Mouse (Mus musculus): ENCODE data around the gene Zfp839. TPM values are rescaled to one million over a fixed set of nuclear protein-coding genes. Genes with fewer than 3 reads are reported as not detected.

Zfp839 gene
- total RNA-seq (2022) = 1 to 10 TPM; 7.8 to 9.6 (median 8.4) TPM

DNA sequence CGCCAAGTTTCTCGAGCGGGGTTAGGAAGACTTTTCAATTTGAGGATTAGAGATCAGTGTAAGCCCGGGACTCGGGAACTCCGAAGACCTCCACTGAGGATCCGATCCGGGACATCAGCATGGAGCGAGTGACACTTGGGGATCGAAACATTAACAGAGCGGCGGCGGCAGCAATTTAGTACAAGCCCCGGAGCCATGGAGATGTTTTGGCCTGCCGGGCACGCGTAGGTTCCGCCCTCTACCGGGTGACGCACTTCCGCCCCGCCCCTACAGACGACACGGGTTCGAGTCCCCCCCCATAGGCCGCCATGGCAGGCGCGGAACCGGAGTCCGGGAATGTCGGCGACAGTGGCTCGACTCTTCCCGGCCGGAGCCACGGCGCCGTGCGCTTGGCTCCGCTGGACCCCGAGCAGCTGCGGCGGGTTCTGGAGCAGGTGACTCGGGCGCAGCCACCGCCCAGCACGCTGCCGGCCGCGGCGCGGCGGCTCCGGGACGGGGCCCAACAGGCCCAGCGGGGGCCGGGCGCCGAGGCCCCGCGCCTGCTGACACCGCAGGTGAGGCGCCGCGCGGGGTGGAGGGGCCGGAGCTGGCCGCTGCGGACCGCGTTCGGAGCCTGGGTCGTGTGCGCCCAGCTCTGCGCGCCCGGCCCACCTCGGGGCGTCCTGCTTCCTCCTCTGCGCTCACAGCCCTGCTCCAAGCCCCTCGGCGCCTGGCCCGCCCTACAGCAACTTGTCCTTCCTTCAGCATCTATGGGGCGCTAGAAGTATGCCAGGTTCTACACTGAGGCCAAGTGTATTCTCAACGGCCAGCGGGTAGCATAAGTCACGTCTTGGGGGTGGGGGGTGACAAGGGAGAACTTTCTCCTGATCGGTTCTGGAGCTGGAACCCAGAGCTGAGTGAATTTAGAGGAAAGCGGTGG is at the start of gene Zfp839:
Gene Zfp839, plus strand, starts transcription at position 244 of the 919 bp plus-strand sequence.
- peak; percentile 76 to 79 for DNase-seq (ENCODE audit: low spot score in 2 of 2)

DNA sequence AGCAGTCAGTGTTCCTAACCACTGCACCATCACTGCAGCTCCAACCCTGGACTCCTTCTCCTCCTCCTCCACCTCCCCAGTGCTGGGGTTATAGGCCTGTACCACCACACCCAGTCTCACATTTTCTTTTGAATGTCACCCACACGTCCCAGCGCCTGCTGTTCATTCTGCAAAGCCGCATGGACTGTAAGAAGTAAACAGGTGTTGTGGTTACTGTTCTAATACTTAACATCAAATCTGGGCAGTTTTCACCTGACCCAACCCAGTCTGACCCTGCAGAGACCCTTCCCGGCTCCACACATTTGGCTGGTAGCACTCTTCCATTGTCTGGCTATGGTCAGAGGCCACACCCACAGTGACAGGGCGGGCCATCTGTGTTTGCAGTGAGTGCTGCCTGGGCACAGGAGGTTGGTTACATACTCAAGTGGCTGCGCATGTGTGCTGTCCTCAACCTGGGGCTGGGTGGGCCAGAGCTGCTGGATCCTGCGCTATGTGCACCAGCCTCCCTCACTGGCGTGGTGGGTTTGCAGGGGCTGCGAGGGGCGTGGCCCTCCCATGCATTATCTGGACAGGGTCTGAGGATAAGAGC is 48.1 kb upstream of the Zfp839 start:
- no peak for DNase-seq (ENCODE audit: low spot score in 2 of 2)

DNA sequence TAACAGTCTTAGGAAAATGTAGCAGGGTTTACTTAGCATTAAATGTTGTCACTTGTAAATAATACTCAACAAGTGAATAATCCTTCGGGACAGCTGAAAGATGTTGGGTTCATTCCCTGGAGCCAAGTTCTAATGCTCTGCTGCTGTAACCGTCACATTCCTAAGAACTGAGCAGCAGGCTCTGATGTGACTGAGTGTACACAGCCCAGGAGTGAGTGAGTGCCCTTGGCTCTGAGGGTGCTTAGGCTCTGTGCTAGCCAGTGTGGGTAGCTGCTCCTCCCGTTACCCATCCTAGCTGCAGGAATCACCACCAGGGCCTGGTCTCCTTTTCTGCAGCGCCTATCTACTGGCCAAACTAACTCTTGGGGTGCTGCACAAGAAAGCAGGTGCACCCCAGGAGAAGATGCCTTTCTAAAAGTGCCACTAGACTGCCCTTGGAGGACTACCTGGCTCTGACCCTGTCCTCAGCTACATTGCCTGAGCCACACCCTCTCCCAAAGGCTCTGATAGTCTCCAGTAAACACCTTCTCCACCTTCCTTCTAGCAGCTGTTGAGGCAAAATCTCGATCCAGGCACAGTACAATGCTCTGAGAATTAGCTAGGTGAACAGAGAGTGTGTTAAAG is 47.3 kb upstream of the Zfp839 start:
- no peak for DNase-seq (ENCODE audit: low spot score in 2 of 2)

DNA sequence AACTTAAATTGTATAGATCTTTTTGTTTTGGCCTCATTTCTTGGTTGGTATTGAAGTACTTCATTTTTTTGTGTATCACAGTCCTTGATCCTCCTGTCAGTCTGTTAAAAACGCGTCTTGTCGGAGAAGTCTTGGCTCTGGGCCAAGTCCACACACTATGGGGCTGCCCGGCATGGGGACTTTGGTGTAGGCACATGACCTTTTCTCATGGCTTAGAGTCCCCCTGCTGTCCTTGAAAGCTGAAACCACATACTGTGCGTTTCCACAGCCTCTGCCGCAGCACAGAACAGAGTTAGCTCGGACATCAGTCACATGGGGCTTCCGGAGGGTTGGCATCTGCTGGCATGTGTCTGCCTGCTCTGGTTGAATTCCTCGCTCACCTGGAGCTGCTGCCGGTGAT is 45.8 kb upstream of the Zfp839 start:
- DNase-seq (ENCODE audit: low spot score in 2 of 2) = no peak

DNA sequence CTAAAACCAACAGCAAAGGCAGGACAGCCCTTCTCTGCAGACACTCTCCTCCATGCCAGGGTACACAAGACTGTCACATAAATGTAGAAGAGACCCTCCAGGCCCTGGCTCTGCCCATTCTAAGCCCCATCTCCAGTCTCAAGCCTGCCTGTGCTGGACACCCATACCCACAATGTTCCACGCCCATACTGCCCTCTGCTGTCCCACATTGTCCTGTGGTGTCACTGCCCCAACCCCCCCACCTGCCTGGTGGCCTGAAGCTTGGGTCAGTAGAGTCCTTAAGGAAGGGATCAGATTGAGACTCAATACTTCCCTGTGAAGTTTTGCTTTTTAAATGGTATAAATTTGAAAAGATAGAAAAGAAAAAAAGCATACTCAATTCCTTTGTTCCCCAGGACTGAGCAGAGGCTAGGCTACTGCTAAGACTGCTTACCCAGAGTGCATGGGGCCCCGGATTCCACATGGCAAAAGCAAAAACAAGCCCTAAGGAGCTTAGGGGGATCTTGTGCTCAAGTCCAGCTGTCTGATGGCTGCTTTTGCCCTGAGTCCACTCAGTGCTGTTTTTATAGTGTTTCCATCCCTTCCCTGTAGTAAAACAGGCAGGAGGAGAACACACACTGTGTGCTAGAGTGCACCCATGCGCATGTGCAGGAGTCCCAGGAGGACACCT is 43.6 kb upstream of the Zfp839 start:
- peak; percentile 25 to 27 for DNase-seq (ENCODE audit: low spot score in 2 of 2)

DNA sequence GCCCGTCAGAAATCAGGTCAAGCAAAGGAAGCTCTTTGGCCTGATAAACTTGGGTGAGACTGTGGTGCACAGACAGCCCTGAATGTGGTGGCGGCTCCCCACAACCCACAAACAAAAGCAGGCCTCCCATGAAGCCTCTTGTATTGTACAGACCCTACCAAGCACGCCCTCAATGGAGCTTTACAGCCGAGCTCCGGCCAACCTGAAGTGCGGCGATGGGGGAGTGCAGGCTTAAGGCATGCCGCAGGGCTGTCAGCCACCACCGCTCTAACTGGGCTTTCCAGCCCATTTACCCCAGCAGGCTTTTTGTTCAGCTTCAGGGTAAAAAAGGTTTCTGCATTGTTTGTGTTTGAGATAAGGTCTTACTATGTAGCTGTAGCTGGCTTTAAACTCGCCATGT is 41.6 kb upstream of the Zfp839 start:
- DNase-seq (ENCODE audit: low spot score in 2 of 2) = no peak

DNA sequence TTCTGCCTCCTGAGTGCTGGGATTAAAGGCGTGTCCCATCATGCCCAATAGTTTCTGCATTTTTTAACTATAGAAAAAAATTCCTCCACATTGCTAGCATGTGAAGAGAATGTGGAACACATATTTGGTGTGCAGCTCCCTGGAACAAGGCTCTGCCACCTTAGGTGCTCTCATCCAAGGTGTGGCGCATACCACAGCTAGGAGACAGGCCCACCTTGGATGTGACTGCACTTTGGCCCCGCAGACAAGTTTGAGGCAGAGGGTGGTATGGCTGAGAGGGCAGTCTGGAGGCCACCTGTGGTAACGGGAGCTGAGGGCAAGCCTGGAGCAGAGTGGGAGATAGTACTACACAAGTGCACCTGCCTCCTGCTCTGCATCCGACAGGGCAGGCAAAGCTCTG is 41.2 kb upstream of the Zfp839 start:
- no peak for DNase-seq (ENCODE audit: low spot score in 2 of 2)

DNA sequence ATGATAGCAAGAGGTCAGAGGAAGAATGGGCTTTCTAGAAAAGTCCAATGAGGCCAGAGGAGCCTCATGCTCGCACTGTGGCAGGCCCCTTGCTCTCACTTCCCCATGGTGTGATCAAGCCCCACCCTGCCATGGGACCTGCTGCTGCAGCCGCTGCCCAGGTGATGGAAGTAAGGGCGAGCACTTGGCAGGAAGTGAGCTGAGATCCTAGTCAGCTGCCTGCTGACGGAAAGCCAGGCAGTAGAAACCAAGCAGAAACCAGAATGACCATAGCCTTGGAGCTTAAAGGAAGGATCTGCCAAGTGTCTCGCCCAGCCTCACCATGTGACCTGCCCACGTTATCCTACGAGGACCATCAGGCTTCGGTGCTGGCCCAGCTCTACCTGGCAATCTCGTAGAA is 36.9 kb upstream of the Zfp839 start:
- no peak for DNase-seq (ENCODE audit: low spot score in 2 of 2)

DNA sequence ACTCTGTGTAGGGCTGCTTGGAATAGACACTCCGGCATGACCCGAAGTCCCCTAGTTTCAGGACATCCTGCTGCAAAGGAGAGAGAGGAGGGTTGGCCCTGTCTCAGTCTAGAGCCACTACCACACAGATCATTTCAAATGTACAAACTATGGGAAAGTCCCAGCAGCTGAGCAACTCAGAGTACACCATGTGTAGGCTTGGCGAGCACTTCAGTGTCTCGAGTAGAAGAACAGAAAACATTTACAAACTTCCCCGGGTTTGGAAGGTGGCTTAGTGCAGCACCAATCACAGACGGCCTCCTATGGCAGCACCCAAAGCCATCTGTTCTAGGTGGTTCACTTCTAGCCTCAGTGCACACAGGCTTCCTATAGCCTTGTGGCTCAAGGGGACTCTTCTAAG is 36.4 kb upstream of the Zfp839 start:
- DNase-seq (ENCODE audit: low spot score in 2 of 2) = no peak

DNA sequence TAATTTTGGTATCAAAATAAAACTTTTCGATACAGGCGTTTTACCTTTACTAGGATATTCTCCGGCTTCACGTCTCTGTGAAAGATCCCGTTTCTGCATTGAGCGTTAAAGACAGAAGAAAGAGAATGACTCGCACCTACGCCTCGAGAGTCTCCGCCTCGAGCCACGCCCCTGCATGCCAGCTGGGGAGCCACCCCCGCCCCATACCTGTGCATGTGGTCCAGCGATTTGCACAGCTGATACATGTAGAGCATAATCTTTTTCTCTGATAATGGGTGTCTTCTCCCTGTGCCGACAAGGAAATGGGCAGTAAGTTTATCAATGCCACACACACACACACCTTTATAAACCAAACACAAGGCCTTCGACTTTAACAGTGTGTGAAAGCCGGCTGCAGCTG is 35.1 kb upstream of the Zfp839 start:
- DNase-seq (ENCODE audit: low spot score in 2 of 2) = no peak

DNA sequence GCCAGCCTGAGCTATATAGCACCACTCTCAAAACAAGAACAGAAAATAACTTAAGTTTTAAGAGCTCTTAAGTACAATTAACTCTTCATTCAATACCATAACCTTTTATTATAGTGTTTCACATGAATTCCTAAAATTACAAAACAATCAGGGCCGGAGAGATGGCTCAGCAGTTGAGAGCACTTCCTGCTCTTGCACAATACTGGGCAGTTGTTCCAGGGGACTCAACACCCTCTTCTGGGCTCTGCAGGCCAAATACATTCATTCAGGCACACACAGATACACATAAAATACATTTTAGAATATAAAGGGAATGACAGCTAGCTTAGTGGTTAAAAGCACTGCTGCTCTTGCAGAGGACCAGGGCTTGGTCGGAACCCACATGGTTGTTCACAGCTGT is 33.2 kb upstream of the Zfp839 start:
- DNase-seq (ENCODE audit: low spot score in 2 of 2) = no peak

DNA sequence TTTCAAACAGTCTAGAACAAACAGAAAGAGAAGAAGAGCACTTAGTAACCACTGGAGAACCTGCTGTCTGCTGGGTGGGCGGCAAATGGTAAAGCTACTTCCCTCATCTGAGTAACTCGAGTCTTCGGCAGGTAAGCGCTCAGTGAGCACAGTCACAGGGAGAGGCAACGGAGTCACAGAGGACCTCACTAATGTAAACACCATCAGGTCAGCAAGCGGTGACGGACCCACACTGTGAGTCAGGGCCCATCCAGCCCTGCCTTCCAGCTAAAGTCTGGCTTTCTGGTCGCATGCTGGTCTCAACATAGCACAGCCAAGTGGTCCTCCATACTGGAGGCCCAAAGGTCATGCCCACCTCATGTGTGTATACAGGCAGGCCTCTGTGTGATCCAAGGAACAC is 30.7 kb upstream of the Zfp839 start:
- no peak for DNase-seq (ENCODE audit: low spot score in 2 of 2)

DNA sequence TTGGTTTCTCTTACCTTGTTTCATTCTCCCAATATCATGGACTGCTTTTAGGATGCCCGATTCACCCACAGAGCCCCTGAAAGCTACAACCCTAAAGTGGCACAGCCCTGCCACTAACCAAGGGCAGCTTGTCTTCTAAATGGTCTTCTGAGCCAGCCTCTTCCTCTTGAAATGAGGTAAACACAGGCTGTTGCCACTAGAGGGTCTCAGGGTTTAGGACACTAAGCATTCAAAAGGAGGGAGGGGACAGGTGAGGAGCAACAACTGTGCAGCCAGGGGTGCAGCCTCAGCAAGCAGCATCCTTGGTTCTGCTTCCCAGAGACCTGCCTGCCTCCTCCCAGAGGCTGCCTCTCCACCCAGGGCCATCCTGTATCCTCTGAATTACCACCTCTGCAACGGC is 28.3 kb upstream of the Zfp839 start:
- DNase-seq (ENCODE audit: low spot score in 2 of 2) = no peak

DNA sequence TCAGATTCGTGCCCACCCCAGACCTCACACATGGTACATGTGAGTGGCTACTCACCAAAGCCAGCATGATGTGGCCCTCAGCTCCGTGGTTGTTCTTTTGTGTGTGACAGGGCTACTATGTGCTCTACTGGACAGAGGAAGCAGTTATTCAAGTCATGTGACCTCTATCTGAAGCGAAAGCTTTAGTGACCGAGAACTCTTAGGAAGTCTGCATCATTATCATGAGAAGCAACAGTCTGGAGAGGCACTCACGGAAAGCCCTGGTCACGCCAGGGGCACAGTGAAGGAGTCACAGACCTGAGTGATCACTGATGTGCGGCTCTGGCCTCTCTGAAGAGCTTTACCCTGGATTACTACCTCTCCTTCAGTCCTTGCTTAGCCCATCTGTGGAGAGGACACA is 27.7 kb upstream of the Zfp839 start:
- DNase-seq (ENCODE audit: low spot score in 2 of 2) = no peak

DNA sequence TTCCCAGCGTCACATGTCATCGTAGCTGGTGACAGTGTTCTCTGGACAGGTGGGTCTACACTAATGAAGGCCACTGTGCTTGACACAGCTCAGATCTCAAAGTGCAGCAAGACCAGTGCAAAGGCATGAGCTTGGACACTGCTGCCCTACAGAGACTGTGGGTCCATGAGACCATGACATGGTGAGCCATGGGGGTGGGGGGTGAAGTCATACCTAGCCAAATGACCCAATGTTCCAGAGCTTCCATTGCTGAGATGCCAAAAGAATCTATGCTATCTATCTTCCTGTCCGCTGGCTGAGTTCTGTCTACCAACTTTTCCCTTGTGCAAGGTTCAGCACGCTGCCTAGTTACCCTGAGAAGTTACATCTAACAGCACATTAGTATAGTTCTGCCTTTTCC is 21.1 kb upstream of the Zfp839 start:
- no peak for DNase-seq (ENCODE audit: low spot score in 2 of 2)

DNA sequence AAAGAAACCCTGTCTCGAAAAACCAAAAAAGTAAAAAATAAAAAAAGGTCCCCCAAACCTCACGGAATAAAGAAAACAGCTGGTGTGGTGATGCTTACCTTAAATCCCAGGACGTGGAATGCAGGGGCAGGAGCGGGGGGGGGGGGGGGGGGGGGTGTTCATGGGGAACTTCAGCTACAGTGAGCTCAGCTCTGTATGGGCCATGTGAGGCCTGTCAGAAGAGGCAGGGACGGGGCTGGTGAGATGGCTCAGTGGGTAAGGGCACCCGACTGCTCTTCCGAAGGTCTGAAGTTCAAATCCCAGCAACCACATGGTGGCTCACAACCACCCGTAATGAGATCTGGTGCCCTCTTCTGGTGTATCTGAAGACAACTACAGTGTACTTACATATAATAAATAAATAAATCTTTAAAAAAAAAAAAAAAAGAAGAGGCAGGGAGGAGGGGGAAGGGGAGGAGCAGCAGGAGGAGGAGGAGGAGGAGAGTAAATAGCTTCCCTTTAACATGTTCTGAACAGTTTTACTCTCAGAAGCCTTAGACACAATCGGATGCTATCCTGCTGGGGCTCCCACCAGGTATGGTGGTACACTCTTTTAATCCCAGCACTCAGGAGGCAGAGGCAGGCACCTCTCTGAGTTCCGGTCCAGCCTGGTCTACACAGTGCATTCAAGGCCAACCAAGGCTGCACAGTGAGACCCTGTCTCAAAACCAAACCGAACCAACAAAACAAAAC is 19.6 kb upstream of the Zfp839 start:
- DNase-seq (ENCODE audit: low spot score in 2 of 2) = no peak

DNA sequence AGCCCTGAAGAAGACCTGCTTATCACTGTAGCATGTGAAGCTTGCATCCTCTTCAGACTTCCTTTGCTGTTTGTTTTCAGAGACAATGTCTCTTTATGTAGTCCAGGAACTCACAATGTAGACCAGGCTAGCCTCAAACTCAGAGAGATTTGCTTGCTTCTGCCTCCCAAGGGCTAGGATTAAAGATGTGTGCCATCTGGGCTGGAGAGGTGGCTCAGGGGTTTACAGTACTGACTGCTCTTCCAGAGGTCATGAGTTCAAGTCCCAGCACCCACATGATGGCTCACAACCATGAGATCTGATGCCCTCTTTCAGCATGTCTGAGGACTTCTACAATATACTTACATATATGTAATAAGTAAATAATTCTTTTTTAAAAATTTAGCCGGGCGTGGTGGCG is 14.9 kb upstream of the Zfp839 start:
- DNase-seq (ENCODE audit: low spot score in 2 of 2) = no peak

DNA sequence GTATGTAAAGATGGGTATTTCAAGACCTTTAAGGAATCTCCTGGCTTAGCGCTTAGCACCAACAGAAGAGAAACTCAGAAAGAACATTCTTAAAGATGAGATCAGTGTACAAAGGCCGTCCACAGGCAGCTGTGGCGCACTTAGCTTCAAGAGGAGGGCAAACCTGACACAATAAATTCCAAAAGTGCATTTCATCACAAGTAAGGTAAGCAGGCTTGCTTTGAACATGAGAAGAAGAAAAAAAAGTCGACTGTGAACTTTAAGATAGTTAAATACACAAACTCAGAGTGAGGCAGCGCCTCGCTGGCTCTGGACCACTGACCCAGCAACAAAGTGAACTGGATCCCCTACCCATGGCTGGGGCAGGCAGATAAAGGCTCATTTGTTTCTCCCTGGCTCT is 13.3 kb upstream of the Zfp839 start:
- no peak for DNase-seq (ENCODE audit: low spot score in 2 of 2)

DNA sequence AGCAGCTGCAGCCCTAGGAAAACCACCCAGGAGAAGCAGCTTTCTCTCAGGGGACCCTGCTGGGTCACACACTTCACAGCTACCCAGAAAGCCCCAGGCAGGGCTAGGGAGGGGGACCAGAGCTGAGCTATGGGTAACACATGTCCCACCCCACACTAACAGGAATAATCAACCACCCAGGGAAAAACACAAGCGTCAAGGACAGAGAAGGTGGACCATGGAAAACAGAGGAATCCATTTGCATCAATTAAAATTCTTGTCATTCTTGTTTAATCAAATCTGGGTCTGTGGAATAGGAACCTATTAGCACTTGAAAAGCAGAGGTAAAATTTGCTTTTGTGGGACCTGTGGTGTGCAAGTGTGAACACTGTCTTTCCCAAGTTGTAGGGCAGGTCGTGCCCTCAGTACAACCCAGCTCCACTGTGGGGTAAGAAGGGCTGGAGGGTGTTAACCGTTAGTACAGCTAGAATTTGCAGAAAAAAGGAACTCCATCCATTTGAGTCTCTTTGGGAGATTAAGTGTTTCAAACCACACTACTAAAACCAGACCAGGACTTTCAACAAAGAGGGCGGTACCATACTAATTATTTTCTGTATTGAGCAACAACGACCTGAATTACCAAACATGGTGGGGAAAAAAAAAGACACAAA is 12.7 kb upstream of the Zfp839 start:
- DNase-seq (ENCODE audit: low spot score in 2 of 2) = no peak

DNA sequence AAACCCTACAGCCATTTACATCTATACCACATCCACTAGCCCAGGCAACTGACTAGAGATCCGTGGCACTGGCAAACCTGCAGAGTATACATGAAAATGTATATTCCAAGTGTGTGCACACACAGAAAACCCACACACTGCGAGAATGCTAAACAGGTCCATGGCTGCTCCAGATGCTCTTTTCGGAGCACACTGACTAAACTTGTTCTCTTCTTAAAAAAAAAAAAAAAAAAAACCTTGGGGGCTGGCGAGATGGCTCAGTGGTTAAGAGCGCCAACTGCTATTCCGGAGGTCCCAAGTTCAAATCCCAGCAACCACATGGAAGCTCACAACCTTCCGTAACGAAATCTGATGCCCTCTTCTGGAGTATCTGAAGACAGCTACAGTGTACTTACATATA is 12.2 kb upstream of the Zfp839 start:
- DNase-seq (ENCODE audit: low spot score in 2 of 2) = no peak
